Mouse (Mus musculus): ENCODE measurements around the gene Slit2. TPM values are rescaled to one million over a fixed set of nuclear protein-coding genes. Genes with fewer than 3 reads are reported as not detected.

The Slit2 gene
- polyA plus RNA-seq (2015; fragmentation: Nextera tagmentation; extraction: Ambion mirVana), result 7.8 and 9.1 TPM in 2 replicates

DNA sequence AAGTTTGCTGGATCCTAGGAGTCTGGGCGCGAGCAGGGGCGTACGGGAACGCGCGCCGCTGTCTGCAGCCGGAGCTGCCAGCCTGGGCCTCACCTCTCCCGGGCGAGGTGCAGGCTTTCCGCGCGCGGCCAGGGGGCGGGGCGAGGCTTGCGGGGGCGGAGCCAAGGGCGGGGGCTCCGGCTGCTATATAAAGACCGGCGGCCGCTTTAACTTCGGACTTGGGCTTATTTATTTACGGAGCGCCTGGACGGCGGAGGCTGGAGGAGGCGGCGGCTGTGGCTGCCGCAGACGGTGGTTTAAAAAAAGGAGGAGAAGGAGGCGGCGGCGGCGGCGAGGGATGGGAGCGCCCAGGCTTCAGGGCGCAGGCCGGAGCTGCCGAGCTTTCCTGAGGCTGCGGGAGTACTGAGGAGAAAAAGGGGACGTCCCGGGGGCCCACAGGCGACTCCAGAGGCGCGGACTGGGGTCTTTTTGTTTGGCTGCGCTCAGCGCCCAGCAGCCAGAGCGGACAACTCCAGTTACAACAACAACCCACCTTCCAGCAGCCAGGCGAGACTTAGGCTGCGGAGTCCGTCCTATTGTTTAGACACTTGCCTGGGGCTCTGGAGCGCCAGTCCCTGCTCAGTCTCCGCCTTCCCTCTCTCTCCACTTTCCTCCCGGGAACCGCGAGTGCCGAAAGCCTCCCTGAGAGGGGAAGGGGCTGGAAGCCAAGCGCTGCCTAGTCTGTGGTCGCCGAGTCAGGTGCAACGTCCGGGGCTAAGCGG lies at the start of gene Slit2:
Gene Slit2 (plus strand): TSS at position 198 of the 761 bp plus-strand sequence.
- Histone ChIP-seq H3K4me3 (ENCODE audit: low read depth, low read length) (peak within 1 kb of the TSS; percentile 62), H3K27ac (replicated peaks) (0 out of 2 replicates have a peak within 1 kb of the TSS, but pooled peaks have one; percentile 18), H3K4me2 (replicated peaks; ENCODE audit: low read depth) (peak within 1 kb of the TSS; percentile 95), H3K4me1 (replicated peaks; ENCODE audit: control insufficient read depth, insufficient read depth) (peaks cover 3% of the 10 kb centered on the region; the same call in 1 of the 2 replicates), H3K27me3 (ENCODE audit: control insufficient read depth, insufficient read depth, low read length) (0 out of 2 replicates have a peak, but pooled peaks cover 2% of the 10 kb centered on the region), H3K9ac (ENCODE audit: low read length) (peak within 1 kb of the TSS; percentile 65), H3K9me3 (ENCODE audit: control insufficient read depth, low read length) (no peaks in the 10 kb centered on the region), H3K36me3 (ENCODE audit: control insufficient read depth, insufficient read depth, low read length) (no peaks in the 10 kb centered on the region)
- under 1% methylated on average over 60 of the region's 66 CpGs for WGBS
- TF ChIP-seq CTCF (IDR thresholded peaks at IDR 0.05; ENCODE audit: low read depth), result peak; percentile 32; the same call in 1 of the 2 replicates
- TF ChIP-seq EP300 (optimal IDR thresholded peaks at IDR 0.05), result no peak
- ATAC-seq (ENCODE audit: low FRiP score, low TSS enrichment) (peak; percentile 96), DNase-seq (ENCODE audit: low spot score) (peak; percentile 94)

GRCm38 (mm10) chr5:47938586-47939372 lies 44.2 kb upstream of the Slit2 start:
- ATAC-seq (ENCODE audit: low FRiP score, low TSS enrichment) (no peak), DNase-seq (ENCODE audit: low spot score) (no peak)
- no peak for TF ChIP-seq EP300 (optimal IDR thresholded peaks at IDR 0.05)
- no peak for TF ChIP-seq CTCF (IDR thresholded peaks at IDR 0.05; ENCODE audit: low read depth)
- Histone ChIP-seq H3K27me3 (ENCODE audit: control insufficient read depth, insufficient read depth, low read length) (no peaks in the 10 kb centered on the region), H3K4me2 (replicated peaks; ENCODE audit: low read depth) (no peak overlapping the region), H3K9ac (ENCODE audit: low read length) (no peak overlapping the region), H3K36me3 (ENCODE audit: control insufficient read depth, insufficient read depth, low read length) (no peaks in the 10 kb centered on the region), H3K4me3 (ENCODE audit: low read depth, low read length) (no peak overlapping the region), H3K4me1 (replicated peaks; ENCODE audit: control insufficient read depth, insufficient read depth) (no peaks in the 10 kb centered on the region), H3K9me3 (ENCODE audit: control insufficient read depth, low read length) (no peaks in the 10 kb centered on the region), H3K27ac (replicated peaks) (no peak overlapping the region)
- 41% methylated on average over 5 of the region's 5 CpGs for WGBS

DNA sequence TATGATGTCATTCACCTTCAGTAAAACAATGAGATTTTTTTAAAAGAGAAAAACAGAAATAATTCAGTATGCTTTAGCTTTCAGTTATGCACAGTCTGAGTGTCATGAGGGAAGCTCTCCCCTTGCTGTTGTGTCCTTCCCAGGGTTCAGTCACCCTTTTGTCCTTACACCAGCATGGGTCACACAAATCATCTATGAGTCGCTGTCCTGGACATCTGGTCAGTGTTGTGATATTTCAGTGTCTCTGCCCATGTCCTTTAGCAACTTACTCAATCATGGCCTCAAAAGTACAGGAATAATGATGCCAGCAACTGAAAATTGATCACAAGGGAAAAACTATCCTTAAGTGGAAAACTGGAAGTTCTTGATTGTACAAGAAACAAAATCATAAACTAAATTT lies 26.5 kb upstream of the Slit2 start:
- TF ChIP-seq EP300 (optimal IDR thresholded peaks at IDR 0.05), result no peak
- no peak for TF ChIP-seq CTCF (IDR thresholded peaks at IDR 0.05; ENCODE audit: low read depth)
- Histone ChIP-seq H3K27me3 (ENCODE audit: control insufficient read depth, insufficient read depth, low read length) (no peaks in the 10 kb centered on the region), H3K4me2 (replicated peaks; ENCODE audit: low read depth) (no peak overlapping the region), H3K9me3 (ENCODE audit: control insufficient read depth, low read length) (no peaks in the 10 kb centered on the region), H3K4me1 (replicated peaks; ENCODE audit: control insufficient read depth, insufficient read depth) (no peaks in the 10 kb centered on the region), H3K4me3 (ENCODE audit: low read depth, low read length) (no peak overlapping the region), H3K27ac (replicated peaks) (no peak overlapping the region), H3K9ac (ENCODE audit: low read length) (no peak overlapping the region), H3K36me3 (ENCODE audit: control insufficient read depth, insufficient read depth, low read length) (no peaks in the 10 kb centered on the region)
- 74% methylated on average over 1 of the region's 1 CpGs for WGBS
- DNase-seq (ENCODE audit: low spot score) (no peak), ATAC-seq (ENCODE audit: low FRiP score, low TSS enrichment) (no peak)

DNA sequence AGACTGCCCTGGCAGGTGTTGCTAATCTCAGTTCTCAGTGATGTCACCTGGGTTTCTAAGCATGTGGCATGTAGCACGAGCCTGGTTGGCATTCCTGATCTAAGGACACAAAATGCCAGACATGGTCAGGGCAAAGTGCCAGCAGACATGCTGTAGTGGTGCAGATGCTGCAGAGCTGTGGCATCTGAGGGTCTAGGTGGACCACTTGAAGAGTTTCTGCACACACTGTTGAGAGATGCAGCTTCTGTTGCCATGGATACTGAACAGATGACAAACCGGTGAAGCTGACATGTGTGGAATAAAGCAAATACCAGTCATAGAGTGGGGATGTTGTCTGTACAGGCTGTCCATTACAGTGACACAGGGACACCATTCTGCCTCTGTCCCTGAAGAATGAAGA lies 7.1 kb upstream of the Slit2 start:
- no peak overlapping the region for H3K4me2 ChIP-seq (replicated peaks; ENCODE audit: low read depth)
- H3K9ac ChIP-seq (ENCODE audit: low read length), result no peak overlapping the region
- H3K4me1 ChIP-seq (replicated peaks; ENCODE audit: control insufficient read depth, insufficient read depth), result no peaks in the 10 kb centered on the region
- no peaks in the 10 kb centered on the region for H3K9me3 ChIP-seq (ENCODE audit: control insufficient read depth, low read length)
- H3K36me3 ChIP-seq (ENCODE audit: control insufficient read depth, insufficient read depth, low read length), result no peaks in the 10 kb centered on the region
- no peaks in the 10 kb centered on the region for H3K27me3 ChIP-seq (ENCODE audit: control insufficient read depth, insufficient read depth, low read length)
- ATAC-seq (ENCODE audit: low FRiP score, low TSS enrichment) (no peak), DNase-seq (ENCODE audit: low spot score) (no peak)
- H3K27ac ChIP-seq (replicated peaks), result no peak overlapping the region
- 55% methylated on average over 2 of the region's 2 CpGs for WGBS
- no peak overlapping the region for H3K4me3 ChIP-seq (ENCODE audit: low read depth, low read length)
- no peak for TF ChIP-seq EP300 (optimal IDR thresholded peaks at IDR 0.05)

DNA sequence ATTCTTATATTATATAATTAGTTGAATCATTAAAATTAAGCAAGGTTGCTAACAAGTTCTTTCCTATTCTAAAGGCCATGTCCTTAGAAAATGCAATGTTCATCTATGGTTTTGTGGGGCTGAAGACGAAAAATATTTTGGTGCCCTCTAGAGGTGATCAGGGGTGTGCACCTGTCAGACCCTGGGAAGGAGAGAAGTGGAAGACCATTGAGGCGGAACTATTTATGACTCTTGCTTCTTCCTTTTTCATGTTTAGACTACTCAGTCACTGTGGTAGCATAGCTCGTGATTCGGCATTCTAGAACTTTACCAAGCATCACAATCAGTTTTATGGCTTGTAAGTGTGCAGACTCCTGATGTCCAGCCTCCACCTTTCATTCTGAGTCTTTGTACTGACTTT lies 3.6 kb upstream of the Slit2 start:
- DNase-seq (ENCODE audit: low spot score), result no peak
- Histone ChIP-seq H3K27me3 (ENCODE audit: control insufficient read depth, insufficient read depth, low read length) (0 out of 2 replicates have a peak, but pooled peaks cover 1% of the 10 kb centered on the region), H3K4me3 (ENCODE audit: low read depth, low read length) (no peak overlapping the region), H3K9ac (ENCODE audit: low read length) (no peak overlapping the region), H3K4me1 (replicated peaks; ENCODE audit: control insufficient read depth, insufficient read depth) (0 out of 2 replicates have a peak, but pooled peaks cover 3% of the 10 kb centered on the region), H3K9me3 (ENCODE audit: control insufficient read depth, low read length) (no peaks in the 10 kb centered on the region), H3K4me2 (replicated peaks; ENCODE audit: low read depth) (no peak overlapping the region), H3K36me3 (ENCODE audit: control insufficient read depth, insufficient read depth, low read length) (no peaks in the 10 kb centered on the region), H3K27ac (replicated peaks) (no peak overlapping the region)
- 45% methylated on average over 4 of the region's 4 CpGs for WGBS
- no peak for ATAC-seq (ENCODE audit: low FRiP score, low TSS enrichment)
- peak; percentile 77 for TF ChIP-seq CTCF (IDR thresholded peaks at IDR 0.05; ENCODE audit: low read depth)
- no peak for TF ChIP-seq EP300 (optimal IDR thresholded peaks at IDR 0.05)

All from stomach, postnatal 0 days (tissue).